Mouse (Mus musculus): ENCODE measurements at regions not wholly inside any gene's neighbourhood (a gene's known extent, or its start where the extent isn't known, plus 50 kb on each side); places are given as distances from the start of the nearest gene placed in this dataset.

- H3K27me3 ChIP-seq (replicated peaks; ENCODE audit: control insufficient read depth, insufficient read depth, low read length) = no peaks in the 10 kb centered on the region; the same call in 1 of the 2 replicates
- 0 out of 2 replicates have a peak overlapping the region, but pooled peaks have one; percentile 20 for H3K9ac ChIP-seq (ENCODE audit: low read depth, low read length)
- peak overlapping the region; percentile 49 for H3K4me2 ChIP-seq (ENCODE audit: low read depth, low read length)
- H3K9me3 ChIP-seq (ENCODE audit: control insufficient read depth, low read length) = no peaks in the 10 kb centered on the region
- H3K36me3 ChIP-seq (ENCODE audit: control insufficient read depth, insufficient read depth, low read length) = no peaks in the 10 kb centered on the region
- WGBS = 7% methylated on average over 31 of the region's 31 CpGs
- peak overlapping the region; percentile 20; the same call in 1 of the 2 replicates for H3K4me3 ChIP-seq (ENCODE audit: low read length)
- no peak overlapping the region for H3K27ac ChIP-seq (ENCODE audit: low read length)
- peaks cover 47% of the 10 kb centered on the region for H3K4me1 ChIP-seq (ENCODE audit: control insufficient read depth, insufficient read depth, low read length)
- ATAC-seq = peak; percentile 35; the same call in 1 of the 2 replicates
Measured at GRCm38 (mm10) chr5:111580870-111581771, 152.6 kb upstream of the Gm26897 start.

- H3K9ac ChIP-seq (ENCODE audit: low read depth, low read length) = 0 out of 2 replicates have a peak overlapping the region, but pooled peaks have one; percentile 20
- no peak overlapping the region for H3K27ac ChIP-seq (ENCODE audit: low read length)
- 46% methylated on average over 9 of the region's 9 CpGs for WGBS
- no peak for ATAC-seq
- no peaks in the 10 kb centered on the region; the same call in 1 of the 2 replicates for H3K27me3 ChIP-seq (replicated peaks; ENCODE audit: control insufficient read depth, insufficient read depth, low read length)
- H3K36me3 ChIP-seq (ENCODE audit: control insufficient read depth, insufficient read depth, low read length) = no peaks in the 10 kb centered on the region
- H3K9me3 ChIP-seq (ENCODE audit: control insufficient read depth, low read length) = no peaks in the 10 kb centered on the region
- no peak overlapping the region for H3K4me3 ChIP-seq (ENCODE audit: low read length)
- H3K4me2 ChIP-seq (ENCODE audit: low read depth, low read length) = 0 out of 2 replicates have a peak overlapping the region, but pooled peaks have one; percentile 49
- H3K4me1 ChIP-seq (ENCODE audit: control insufficient read depth, insufficient read depth, low read length) = peaks cover 43% of the 10 kb centered on the region
Measured at GRCm38 (mm10) chr5:111582004-111582403, 151.7 kb upstream of the Gm26897 start.

GRCm38 (mm10) chr5:111590619-111591081, 143.1 kb upstream of the Gm26897 start:
- WGBS = 9% methylated on average over 4 of the region's 4 CpGs
- no peaks in the 10 kb centered on the region; the same call in 1 of the 2 replicates for H3K9me3 ChIP-seq (ENCODE audit: control insufficient read depth, low read length)
- peak overlapping the region; percentile 23; the same call in 1 of the 2 replicates for H3K9ac ChIP-seq (ENCODE audit: low read depth, low read length)
- no peaks in the 10 kb centered on the region for H3K36me3 ChIP-seq (ENCODE audit: control insufficient read depth, insufficient read depth, low read length)
- peak overlapping the region; percentile 42 for H3K27ac ChIP-seq (ENCODE audit: low read length)
- H3K4me1 ChIP-seq (ENCODE audit: control insufficient read depth, insufficient read depth, low read length) = peaks cover 3% of the 10 kb centered on the region
- no peak overlapping the region for H3K4me3 ChIP-seq (ENCODE audit: low read length)
- no peaks in the 10 kb centered on the region for H3K27me3 ChIP-seq (replicated peaks; ENCODE audit: control insufficient read depth, insufficient read depth, low read length)
- peak; percentile 63; the same call in 1 of the 2 replicates for ATAC-seq
- no peak overlapping the region for H3K4me2 ChIP-seq (ENCODE audit: low read depth, low read length)

GRCm38 (mm10) chr5:111592807-111593206, 140.9 kb upstream of the Gm26897 start:
- no peak overlapping the region for H3K4me2 ChIP-seq (ENCODE audit: low read depth, low read length)
- H3K36me3 ChIP-seq (ENCODE audit: control insufficient read depth, insufficient read depth, low read length) = no peaks in the 10 kb centered on the region
- peaks cover 3% of the 10 kb centered on the region for H3K4me1 ChIP-seq (ENCODE audit: control insufficient read depth, insufficient read depth, low read length)
- H3K4me3 ChIP-seq (ENCODE audit: low read length) = no peak overlapping the region
- ATAC-seq = no peak
- no peaks in the 10 kb centered on the region for H3K27me3 ChIP-seq (replicated peaks; ENCODE audit: control insufficient read depth, insufficient read depth, low read length)
- H3K27ac ChIP-seq (ENCODE audit: low read length) = no peak overlapping the region
- no peaks in the 10 kb centered on the region; the same call in 1 of the 2 replicates for H3K9me3 ChIP-seq (ENCODE audit: control insufficient read depth, low read length)
- WGBS = 63% methylated on average over 4 of the region's 4 CpGs
- H3K9ac ChIP-seq (ENCODE audit: low read depth, low read length) = no peak overlapping the region

DNA sequence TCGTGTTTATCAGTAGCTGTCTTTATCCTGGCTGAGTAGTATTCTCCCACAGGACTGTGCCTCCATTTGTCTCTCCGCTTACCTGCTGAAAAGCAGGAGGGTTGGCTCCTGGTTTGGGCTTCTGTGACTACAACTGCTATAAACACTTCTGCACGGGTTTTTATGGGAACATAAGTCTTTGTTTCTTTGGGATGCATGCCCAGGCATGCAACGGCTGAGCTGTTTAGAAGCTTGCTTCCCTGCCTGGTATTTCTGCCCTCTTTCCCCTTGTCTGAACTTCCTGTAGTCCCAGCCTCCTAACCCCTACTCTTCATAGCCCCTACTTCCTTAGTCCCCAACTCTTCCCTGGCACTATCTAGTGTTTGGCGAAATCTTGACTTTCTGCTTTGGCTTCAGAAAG, 139.6 kb upstream of the Gm26897 start:
- no peaks in the 10 kb centered on the region for H3K27me3 ChIP-seq (replicated peaks; ENCODE audit: control insufficient read depth, insufficient read depth, low read length)
- peaks cover 3% of the 10 kb centered on the region for H3K4me1 ChIP-seq (ENCODE audit: control insufficient read depth, insufficient read depth, low read length)
- no peaks in the 10 kb centered on the region; the same call in 1 of the 2 replicates for H3K9me3 ChIP-seq (ENCODE audit: control insufficient read depth, low read length)
- no peak overlapping the region for H3K27ac ChIP-seq (ENCODE audit: low read length)
- WGBS = 69% methylated on average over 5 of the region's 5 CpGs
- ATAC-seq = no peak
- H3K4me3 ChIP-seq (ENCODE audit: low read length) = no peak overlapping the region
- H3K9ac ChIP-seq (ENCODE audit: low read depth, low read length) = no peak overlapping the region
- no peak overlapping the region for H3K4me2 ChIP-seq (ENCODE audit: low read depth, low read length)
- no peaks in the 10 kb centered on the region for H3K36me3 ChIP-seq (ENCODE audit: control insufficient read depth, insufficient read depth, low read length)

- 60% methylated on average over 12 of the region's 12 CpGs for WGBS
- H3K4me2 ChIP-seq (ENCODE audit: low read depth, low read length) = no peak overlapping the region
- no peak overlapping the region for H3K9ac ChIP-seq (ENCODE audit: low read depth, low read length)
- ATAC-seq = no peak
- H3K4me1 ChIP-seq (ENCODE audit: control insufficient read depth, insufficient read depth, low read length) = peaks cover 3% of the 10 kb centered on the region
- H3K9me3 ChIP-seq (ENCODE audit: control insufficient read depth, low read length) = no peaks in the 10 kb centered on the region
- no peak overlapping the region for H3K27ac ChIP-seq (ENCODE audit: low read length)
- no peak overlapping the region for H3K4me3 ChIP-seq (ENCODE audit: low read length)
- no peaks in the 10 kb centered on the region for H3K36me3 ChIP-seq (ENCODE audit: control insufficient read depth, insufficient read depth, low read length)
- no peaks in the 10 kb centered on the region for H3K27me3 ChIP-seq (replicated peaks; ENCODE audit: control insufficient read depth, insufficient read depth, low read length)
Measured at GRCm38 (mm10) chr5:111595438-111595837, 138.3 kb upstream of the Gm26897 start.

- Histone ChIP-seq H3K4me3 (ENCODE audit: low read length) (no peak overlapping the region), H3K27ac (ENCODE audit: low read length) (0 out of 2 replicates have a peak overlapping the region, but pooled peaks have one; percentile 52), H3K27me3 (replicated peaks; ENCODE audit: control insufficient read depth, insufficient read depth, low read length) (no peaks in the 10 kb centered on the region), H3K9me3 (ENCODE audit: control insufficient read depth, low read length) (no peaks in the 10 kb centered on the region), H3K4me2 (ENCODE audit: low read depth, low read length) (no peak overlapping the region), H3K9ac (ENCODE audit: low read depth, low read length) (0 out of 2 replicates have a peak overlapping the region, but pooled peaks have one; percentile 14), H3K4me1 (ENCODE audit: control insufficient read depth, insufficient read depth, low read length) (no peaks in the 10 kb centered on the region), H3K36me3 (ENCODE audit: control insufficient read depth, insufficient read depth, low read length) (no peaks in the 10 kb centered on the region)
- 33% methylated on average over 1 of the region's 2 CpGs for WGBS
- ATAC-seq = peak; percentile 38; the same call in 1 of the 2 replicates
Measured at GRCm38 (mm10) chr5:111597733-111598132, 136.0 kb upstream of the Gm26897 start.

DNA sequence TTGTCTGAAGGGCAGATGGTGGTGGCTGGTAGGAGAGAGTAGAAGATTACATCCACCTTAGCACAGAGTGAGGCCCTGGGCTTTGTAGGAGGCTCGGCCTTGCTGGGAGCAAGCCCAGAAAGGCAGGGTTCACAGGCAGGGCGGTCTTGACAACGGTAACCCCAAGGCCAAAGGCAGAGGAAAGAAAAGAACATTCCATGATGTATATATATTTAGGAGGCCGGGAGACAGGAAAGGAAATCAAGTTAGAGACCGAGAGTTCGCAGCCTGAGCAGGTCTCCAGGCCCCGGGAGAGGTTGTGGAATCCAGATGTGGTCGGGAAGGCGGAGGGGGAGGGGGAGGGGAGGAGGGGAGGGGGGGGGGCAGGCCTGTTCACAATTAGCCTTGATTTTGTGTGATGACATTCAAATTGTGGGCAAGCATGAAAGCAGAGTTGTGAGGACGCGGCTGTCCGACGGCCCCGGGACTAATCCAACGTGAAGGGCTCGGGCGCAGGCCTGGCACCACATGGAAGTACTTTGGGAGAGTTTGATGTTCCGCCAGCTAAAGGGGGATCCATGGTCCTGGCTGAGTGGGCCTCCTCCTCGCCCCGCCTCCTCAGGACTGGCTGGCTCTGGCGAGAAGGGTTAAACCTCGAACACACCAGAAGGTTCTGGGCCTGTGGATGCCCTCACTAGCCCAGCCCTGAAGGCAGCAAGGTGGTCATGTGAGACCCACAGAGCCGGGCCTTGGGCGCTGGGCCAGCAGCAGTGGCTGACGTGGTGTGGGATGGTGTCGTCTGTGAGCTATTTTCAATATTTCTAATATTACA, 131.8 kb upstream of the Gm26897 start:
- no peak overlapping the region for H3K27ac ChIP-seq (ENCODE audit: low read length)
- no peak overlapping the region for H3K4me2 ChIP-seq (ENCODE audit: low read depth, low read length)
- H3K4me3 ChIP-seq (ENCODE audit: low read length) = no peak overlapping the region
- H3K27me3 ChIP-seq (replicated peaks; ENCODE audit: control insufficient read depth, insufficient read depth, low read length) = no peaks in the 10 kb centered on the region
- H3K9me3 ChIP-seq (ENCODE audit: control insufficient read depth, low read length) = no peaks in the 10 kb centered on the region
- no peaks in the 10 kb centered on the region for H3K36me3 ChIP-seq (ENCODE audit: control insufficient read depth, insufficient read depth, low read length)
- H3K4me1 ChIP-seq (ENCODE audit: control insufficient read depth, insufficient read depth, low read length) = no peaks in the 10 kb centered on the region
- 71% methylated on average over 23 of the region's 26 CpGs for WGBS
- ATAC-seq = no peak
- H3K9ac ChIP-seq (ENCODE audit: low read depth, low read length) = no peak overlapping the region

DNA sequence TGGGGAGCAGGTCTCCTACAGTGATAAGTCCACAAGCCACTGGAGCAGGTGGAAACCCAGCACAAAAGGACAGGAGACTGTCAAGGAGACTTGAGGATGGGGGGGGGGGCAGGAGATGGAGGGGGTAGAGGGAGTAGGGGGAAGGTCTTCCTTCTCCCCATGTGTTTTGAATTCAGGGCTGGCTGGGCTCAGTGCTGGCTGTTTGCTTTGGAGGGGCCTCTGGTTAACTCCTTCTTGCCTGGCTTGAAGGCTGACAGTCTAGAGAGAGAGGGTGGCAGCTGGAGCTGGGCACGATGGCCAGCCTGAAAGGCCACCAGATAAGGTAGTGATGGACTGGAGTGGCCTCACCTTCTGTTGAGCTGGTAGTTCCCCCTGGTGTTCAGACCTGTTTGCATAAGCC, 120.0 kb upstream of the Gm26897 start:
- Histone ChIP-seq H3K9ac (ENCODE audit: low read depth, low read length) (no peak overlapping the region), H3K36me3 (ENCODE audit: control insufficient read depth, insufficient read depth, low read length) (no peaks in the 10 kb centered on the region), H3K27me3 (replicated peaks; ENCODE audit: control insufficient read depth, insufficient read depth, low read length) (no peaks in the 10 kb centered on the region), H3K27ac (ENCODE audit: low read length) (no peak overlapping the region), H3K9me3 (ENCODE audit: control insufficient read depth, low read length) (no peaks in the 10 kb centered on the region), H3K4me3 (ENCODE audit: low read length) (no peak overlapping the region), H3K4me1 (ENCODE audit: control insufficient read depth, insufficient read depth, low read length) (no peaks in the 10 kb centered on the region), H3K4me2 (ENCODE audit: low read depth, low read length) (no peak overlapping the region)
- 45% methylated on average over 1 of the region's 1 CpGs for WGBS
- no peak for ATAC-seq

Measured in intestine, embryonic 16.5 days (tissue).